Mouse (Mus musculus): Measurements from ENCODE around the gene 1600012H06Rik. TPM values are rescaled to one million over a fixed set of nuclear protein-coding genes. Genes with fewer than 3 reads are reported as not detected.
"Not testable (repeated sequence)": the region's sequence is repeated elsewhere in the genome, so short reads cannot be mapped to it uniquely, and the experiment has no call there.

Gene 1600012H06Rik
- total RNA-seq, 2 experiments from 2014 or later: 12.4 to 15.6 TPM

DNA sequence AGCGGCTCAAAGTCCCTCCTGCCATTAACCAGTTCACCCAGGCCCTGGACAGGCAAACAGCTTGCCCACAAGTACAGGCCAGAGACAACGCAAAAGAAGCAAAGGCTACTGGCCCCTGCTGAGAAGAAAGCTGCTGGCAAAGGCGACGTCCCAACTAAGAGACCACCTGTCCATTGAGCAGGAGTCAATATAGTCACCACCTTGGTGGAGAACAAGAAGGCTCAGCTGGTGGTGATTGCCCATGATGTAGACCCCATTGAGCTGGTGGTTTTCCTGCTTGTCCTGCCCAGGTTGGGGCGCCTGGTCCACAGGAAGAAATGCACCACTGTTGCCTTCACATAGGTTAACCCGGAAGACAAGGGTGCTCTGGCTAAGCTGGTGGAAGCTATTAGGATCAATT lies 803 bp upstream of the 1600012H06Rik start:
- ATAC-seq (replicated peaks; ENCODE audit: poor library complexity, severe bottlenecking): not testable (repeated sequence)

DNA sequence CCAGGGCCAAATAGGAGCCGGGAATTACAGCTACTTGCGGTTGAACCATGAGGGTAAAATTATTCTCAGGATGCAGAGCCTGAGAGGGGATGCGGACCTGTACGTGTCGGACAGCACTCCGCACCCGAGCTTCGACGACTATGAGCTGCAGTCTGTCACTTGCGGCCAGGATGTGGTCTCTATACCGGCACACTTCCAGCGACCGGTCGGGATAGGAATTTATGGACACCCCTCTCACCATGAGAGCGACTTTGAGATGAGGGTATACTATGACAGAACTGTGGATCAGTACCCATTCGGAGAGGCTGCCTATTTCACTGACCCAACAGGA lies 710 bp downstream of the 1600012H06Rik start:
- peak; percentile 13 for ATAC-seq (replicated peaks; ENCODE audit: poor library complexity, severe bottlenecking)

GRCm38 (mm10) chr17:14944551-14944950 lies 1.6 kb downstream of the 1600012H06Rik start:
- ATAC-seq (replicated peaks; ENCODE audit: poor library complexity, severe bottlenecking): no peak

DNA sequence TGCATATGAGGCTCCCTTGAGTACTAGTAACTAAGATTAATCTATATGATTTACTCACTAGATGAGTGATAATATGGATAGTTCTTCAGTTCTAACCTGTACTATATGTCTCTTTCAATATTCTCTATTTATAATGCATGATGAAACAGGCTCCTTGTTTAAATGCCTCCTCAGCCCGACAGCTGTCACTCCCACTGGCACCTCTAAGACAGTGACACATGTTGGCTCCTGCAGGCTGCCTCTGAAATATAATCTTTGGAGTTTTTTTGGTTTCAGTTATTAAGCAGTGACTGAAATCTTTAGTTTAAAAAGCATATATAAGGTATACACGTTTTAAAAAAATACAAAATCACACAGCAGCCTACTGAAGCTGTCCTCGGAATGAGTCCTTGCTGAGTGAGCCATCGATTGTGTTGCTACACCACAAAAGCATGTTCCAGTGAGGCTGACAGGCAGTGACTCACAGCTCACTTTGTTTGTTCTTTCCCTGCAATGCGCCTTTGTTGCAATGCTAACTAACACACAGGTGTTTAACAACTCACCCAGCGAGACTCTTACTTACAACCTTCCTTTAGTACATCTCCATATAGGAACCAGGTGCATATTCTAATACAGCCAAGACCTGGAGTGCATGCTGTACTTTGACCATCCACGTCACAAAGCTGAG lies 6.3 kb downstream of the 1600012H06Rik start:
- no peak for ATAC-seq (replicated peaks; ENCODE audit: poor library complexity, severe bottlenecking)

DNA sequence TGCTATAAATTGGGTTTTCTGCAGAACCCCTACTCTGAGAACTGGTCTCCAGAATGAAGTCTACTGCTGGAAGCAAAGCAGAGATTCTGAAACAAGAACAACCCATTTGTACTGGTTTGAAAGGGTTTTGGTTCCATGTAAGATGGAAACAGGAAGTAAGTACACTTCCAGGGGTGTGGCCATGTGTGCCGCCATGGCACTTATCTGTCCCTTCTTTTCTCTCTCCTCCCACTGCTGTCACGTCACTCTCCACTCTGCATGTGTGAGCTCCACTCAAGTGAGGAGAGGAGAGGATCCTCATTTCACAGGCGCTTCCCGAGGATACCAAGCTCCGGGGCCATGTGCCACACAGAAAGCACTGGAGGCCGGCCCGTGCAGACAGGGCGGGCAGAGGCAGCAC lies 10.5 kb downstream of the 1600012H06Rik start:
- ATAC-seq (replicated peaks; ENCODE audit: poor library complexity, severe bottlenecking): peak; percentile 92

DNA sequence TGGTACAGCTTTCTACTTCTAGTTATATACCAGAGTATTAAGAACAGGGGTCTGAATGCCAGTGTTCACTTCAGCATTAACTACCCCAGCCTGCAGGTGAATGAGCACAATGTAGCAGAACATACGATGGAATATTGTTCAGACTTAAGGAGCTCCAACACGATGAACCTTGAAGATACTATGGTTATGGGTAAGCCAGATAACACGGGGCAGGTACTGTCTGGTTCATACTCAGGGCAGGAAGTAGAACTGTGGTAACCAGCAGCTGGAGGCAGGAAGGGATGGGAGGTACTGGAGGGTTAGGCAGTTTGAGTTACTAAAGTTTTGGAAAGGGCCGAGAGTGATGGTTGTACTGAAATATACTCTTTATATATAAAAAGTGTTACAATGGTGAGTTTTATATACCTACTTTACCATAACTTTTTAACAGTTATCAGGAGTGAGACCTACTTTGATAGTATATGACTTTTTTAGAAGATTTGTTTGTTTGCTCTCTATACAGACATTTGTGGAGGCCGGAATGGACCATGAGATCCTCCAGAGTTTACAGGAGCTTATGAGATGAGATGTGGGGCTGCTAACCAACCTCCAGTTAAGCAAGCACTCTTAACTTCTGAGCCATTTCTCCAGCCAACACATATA lies 15.8 kb downstream of the 1600012H06Rik start:
- no peak for ATAC-seq (replicated peaks; ENCODE audit: poor library complexity, severe bottlenecking)

DNA sequence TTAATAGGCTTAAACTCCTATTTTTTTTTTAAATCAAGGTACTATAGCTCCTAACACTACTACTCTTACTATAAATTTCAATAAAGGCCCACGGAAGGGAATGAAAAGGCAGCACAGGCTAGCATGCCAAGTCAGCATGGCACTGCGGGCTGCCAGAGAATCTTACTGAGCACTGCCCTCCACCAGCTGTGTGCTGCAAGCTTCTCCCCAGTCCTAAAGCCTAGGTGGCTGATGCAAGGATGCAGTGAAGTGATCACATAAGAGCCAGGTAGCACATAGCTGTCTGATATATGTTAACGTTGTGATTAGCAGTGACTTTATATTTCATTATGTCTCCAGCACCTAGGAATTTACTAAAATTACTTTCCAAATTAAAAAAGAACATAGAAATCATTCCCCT lies 17.0 kb downstream of the 1600012H06Rik start:
- 0 out of 2 replicates have a peak, but pooled peaks have one; percentile 18 for ATAC-seq (replicated peaks; ENCODE audit: poor library complexity, severe bottlenecking)

- ATAC-seq (replicated peaks; ENCODE audit: poor library complexity, severe bottlenecking): no peak; the same call in 1 of the 2 replicates
These were observed 17.5 kb downstream of the 1600012H06Rik start for GRCm38 (mm10) chr17:14960520-14960919.

DNA sequence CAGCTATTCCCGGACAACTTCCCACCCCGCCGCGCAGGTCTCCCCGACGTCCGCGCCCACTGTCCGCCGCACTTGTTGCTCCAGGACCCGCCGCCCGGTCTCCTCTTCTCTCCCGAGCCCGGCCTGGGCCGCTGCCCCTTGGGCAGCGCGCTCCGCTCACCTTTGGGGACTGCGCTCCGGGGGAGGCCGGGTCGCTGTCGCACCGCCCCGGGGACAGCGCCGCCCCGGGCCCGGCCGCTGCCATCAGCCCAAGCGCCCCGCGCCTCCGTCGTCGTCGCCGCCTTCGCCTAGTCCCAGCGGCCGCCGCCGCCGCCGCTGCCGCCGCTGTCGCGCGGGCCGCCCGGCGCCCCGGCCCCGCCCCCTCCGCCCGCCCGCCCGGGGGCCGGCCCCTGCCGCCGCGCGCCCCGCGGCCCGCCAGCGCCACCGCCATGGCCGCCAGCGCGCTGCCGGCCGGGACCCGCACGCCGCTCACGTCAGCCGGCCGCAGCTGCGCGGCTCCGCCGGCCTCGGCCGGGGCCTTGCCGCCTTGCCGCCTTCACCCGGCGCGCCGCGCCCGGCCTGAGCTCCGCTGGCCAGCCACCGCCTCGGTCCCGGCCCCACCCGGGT lies 18.1 kb downstream of the 1600012H06Rik start, which contains the start of gene Phf10:
TSS of gene Phf10 (minus strand) at position 323 of the 606 bp plus-strand sequence.
- ATAC-seq (replicated peaks; ENCODE audit: poor library complexity, severe bottlenecking): peak; percentile 13

DNA sequence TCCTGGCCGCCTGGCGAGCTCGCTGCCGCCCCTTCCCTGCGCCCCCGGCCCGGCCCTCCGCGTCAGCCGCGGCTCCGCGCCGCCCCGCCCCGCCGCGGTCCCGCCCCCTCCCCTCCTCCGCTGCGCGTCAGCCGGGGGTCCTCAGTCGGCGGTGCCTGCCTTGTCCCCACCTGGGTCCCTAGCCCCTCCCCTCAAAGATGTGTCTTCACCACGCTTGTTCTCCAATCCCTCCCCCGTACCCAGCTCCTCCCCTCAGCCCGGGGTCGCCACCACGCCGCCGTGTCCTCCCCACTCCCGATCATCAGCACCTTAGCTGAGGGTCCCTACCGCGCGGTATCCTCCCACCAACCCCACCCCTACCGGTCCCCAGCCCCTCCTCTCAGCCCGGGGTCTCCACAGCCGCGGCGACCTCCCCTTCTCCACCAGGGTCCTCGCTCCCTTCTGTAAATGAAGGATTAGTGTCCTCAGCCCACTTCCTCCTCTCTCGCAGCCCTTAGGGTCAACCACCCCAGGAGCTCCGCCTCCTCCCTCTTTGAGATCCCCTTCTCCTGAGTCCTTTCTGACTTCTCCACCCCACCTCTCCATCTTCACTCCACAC lies 18.7 kb downstream of the 1600012H06Rik start:
- ATAC-seq (replicated peaks; ENCODE audit: poor library complexity, severe bottlenecking): peak; percentile 85

- not testable (repeated sequence) for ATAC-seq (replicated peaks; ENCODE audit: poor library complexity, severe bottlenecking)
These were observed 25.5 kb downstream of the 1600012H06Rik start for GRCm38 (mm10) chr17:14968373-14968913.

DNA sequence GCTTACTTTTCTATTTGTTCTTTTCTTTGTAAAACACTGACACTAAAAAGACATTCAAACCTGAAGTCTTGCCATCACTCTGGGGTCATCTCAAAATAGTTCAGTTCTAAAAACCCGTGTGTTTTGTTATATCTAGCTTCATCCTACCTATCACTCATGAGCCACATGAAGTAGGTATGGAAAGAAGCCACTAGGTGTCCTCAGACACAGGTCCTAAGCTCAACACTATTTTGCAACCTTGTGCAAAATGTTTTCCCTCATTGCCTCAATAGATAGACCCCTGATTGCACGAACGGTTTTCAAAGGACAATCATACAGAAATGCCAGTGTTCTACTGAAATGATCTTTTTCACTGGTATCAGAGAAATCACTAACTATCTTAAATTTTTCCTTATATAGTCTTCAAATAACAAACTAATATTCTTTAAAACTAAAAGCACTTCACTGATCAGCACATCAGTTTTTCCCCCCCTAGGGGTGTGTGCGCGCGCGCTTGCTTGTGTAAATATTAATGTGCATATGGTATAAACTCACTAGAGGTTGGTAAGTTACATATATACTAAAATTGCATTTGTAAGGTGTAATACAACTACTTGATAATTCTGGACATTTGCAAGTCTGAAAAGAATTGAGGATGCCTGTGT lies 34.9 kb downstream of the 1600012H06Rik start:
- peak; percentile 73 for ATAC-seq (replicated peaks; ENCODE audit: poor library complexity, severe bottlenecking)

DNA sequence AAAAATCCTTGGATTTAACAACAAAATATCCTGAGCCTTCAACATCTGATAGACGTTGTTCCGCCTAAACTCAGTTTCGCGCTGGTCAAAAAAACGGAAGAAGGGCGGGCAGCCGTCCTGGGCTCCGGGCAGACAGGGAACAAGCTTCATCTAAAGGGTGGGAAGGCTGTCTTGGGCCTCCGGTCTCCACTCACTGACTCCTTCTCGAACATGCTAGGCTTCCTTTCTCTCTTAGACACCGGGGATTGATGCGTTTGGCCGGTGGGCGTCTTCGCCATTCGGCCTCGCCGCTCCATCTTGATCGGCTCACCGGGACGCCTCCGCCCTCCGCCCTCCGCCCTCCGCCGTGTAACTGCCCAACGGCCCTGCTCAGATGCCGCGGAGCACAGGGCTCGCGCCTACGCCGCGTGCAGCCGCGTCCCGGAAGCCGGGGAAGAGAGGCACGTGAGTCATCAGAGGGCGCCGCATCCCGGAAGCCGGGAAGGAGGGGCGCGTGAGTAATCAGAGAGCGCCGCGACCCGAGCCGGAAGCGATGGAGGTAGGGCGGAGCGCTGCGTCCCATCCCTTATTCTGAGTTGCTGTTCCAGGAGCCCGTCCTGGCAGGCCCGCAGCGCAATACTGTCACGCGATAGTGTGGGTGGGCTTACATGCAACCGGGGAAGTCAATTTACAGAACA lies 35.5 kb downstream of the 1600012H06Rik start, which contains the start of the genes 9030025P20Rik and Gm3417:
TSS of gene 9030025P20Rik (plus strand) at position 107 of the 677 bp plus-strand sequence.
TSS of gene Gm3417 (minus strand) at position 429 of the 677 bp plus-strand sequence.
- ATAC-seq (replicated peaks; ENCODE audit: poor library complexity, severe bottlenecking): peak; percentile 94

DNA sequence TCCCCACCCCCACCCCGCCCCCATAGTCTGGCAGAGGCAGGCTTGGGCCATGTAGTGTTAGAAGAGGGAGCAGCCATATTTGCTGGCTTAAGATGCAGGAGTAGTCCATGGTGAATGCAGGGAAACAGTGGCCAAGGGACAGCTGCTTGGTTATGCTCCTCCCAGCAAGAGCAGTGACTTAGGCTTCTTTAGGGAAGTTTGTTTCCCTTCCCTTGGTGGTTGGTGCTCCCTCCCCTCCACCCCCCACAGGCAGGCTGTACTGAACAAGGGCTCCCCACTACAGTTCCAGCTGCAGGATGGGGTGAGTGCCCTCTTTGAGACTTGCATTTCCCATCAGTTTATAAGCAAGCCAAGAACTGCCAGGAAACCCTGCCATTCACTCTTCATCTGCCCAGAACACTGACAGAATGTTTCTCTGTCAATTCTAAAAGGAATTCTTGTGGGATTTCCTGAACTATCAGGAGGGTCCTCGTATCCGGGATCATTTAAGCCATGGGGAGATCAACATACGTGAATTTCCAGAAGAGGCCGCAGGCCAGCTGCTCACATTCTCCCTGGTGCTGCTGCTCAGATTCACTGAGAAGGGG lies 47.2 kb downstream of the 1600012H06Rik start:
- peak; percentile 54 for ATAC-seq (replicated peaks; ENCODE audit: poor library complexity, severe bottlenecking)

DNA sequence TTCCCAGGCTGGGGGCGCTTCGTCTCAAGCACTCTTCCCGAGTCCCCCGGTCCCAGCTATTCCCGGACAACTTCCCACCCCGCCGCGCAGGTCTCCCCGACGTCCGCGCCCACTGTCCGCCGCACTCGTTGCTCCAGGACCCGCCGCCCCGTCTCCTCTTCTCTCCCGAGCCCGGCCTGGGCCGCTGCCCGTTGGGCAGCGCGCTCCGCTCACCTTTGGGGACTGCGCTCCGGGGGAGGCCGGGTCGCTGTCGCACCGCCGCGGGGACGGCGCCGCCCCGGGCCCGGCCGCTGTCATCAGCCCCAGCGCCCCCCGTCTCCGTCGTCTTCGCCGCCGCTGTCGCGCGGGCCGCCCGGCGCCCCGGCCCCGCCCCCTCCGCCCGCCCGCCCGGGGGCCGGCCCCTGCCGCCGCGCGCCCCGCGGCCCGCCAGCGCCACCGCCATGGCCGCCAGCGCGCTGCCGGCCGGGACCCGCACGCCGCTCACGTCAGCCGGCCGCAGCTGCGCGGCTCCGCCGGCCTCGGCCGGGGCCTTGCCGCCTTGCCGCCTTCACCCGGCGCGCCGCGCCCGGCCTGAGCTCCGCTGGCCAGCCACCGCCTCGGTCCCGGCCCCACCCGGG lies 49.6 kb downstream of the 1600012H06Rik start:
- peak; percentile 4; the same call in 1 of the 2 replicates for ATAC-seq (replicated peaks; ENCODE audit: poor library complexity, severe bottlenecking)

GRCm38 (mm10) chr17:14993139-14993832 lies 50.3 kb downstream of the 1600012H06Rik start:
- ATAC-seq (replicated peaks; ENCODE audit: poor library complexity, severe bottlenecking): peak; percentile 77

DNA sequence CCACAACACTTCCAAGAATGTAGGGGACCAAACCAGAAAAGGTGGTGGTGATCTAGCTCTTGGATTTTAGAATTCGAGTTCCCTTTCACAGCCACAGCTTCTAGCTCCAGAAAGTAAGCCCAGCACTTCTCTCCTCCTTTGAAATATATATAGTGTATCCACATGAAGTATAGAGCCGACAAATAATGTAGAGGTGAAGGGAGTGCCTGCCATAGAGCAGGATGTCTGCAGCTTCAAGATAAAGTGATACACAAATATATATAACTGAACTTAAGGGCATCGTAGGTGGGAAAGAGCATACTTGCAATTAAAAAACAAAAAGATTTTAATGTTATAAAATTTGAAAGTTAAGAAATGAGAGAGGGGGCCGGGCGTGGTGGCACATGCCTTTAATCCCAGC lies 51.2 kb downstream of the 1600012H06Rik start:
- not testable (repeated sequence) for ATAC-seq (replicated peaks; ENCODE audit: poor library complexity, severe bottlenecking)

- not testable (repeated sequence) for ATAC-seq (replicated peaks; ENCODE audit: poor library complexity, severe bottlenecking)
These were observed 57.1 kb downstream of the 1600012H06Rik start for GRCm38 (mm10) chr17:15000047-15000446.

Measured in granulocyte monocyte progenitor cell, adult 5-6 weeks (primary cell).